ENCODE assay signal across 39 mouse cellular contexts in the genomic region with DNA sequence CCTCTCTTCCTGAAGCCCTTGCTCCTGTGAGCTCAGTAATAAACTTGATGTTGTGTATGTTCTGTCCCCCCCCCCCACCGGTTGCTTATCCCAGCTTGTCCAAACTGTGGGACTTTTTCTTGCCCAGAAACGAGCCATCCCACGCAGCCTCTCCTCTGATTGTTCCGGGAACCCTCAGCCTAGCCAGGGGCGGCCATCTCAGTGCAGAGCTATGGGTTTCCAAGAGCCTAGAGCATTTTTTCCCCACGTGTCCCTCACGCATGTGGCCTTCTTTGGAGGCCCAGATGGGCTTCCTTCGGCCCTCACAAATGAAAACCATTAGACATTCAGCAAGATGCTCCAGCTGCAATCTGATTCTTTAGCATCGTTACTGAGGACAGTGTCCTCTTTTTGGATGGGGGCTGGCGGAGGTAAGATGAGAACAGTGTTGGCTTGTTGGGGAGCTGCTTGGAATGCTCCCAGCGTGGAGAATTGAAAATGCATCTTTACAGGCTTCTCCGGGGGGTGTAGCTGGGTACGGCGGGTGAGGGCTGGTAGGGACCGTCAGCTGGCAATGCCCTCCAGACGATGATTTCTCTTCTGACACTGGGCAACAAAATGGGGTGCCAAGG. TPM values are rescaled to one million over a fixed set of nuclear protein-coding genes. Genes with fewer than 3 reads are reported as not detected.
DNase-seq lines count a peak whose midpoint lies in the region; ATAC-seq and TF ChIP-seq lines count a peak whose summit lies in the region.
"Had no signal": no experiment of that assay in that cellular context is flagged by ENCODE, and none has a peak within 500 bp of the region (broad histone marks: within the 10 kb centered on the region; RNA-seq: fewer than 3 reads in every experiment).

No protein-coding gene starts in this region.

- WGBS in midbrain, postnatal 0 days: 78% methylated on average over 16 of the region's 16 CpGs
- 83% methylated on average over 16 of the region's 16 CpGs for WGBS in midbrain, embryonic 14.5 days
- 81% methylated on average over 16 of the region's 16 CpGs for WGBS in forebrain, embryonic 13.5 days

- no peak overlapping the region for H3K4me2 ChIP-seq in midbrain, postnatal 0 days (ENCODE audit: low read depth, low read length, poor library complexity, severe bottlenecking)
- H3K4me2 ChIP-seq in midbrain, embryonic 14.5 days (ENCODE audit: low read length): no peak overlapping the region
- no peak overlapping the region for H3K4me2 ChIP-seq in forebrain, embryonic 13.5 days
- H3K4me2 ChIP-seq: heart, embryonic 15.5 days; hindbrain, embryonic 12.5 days; limb, embryonic 15.5 days; liver, embryonic 13.5 days; midbrain, embryonic 12.5 days had no signal

- H3K9ac ChIP-seq in midbrain, postnatal 0 days (replicated peaks; ENCODE audit: low read length, poor library complexity, severe bottlenecking): no peak overlapping the region
- H3K9ac ChIP-seq in midbrain, embryonic 14.5 days (replicated peaks; ENCODE audit: low read length): no peak overlapping the region
- no peak overlapping the region for H3K9ac ChIP-seq in forebrain, embryonic 13.5 days
- H3K9ac ChIP-seq: heart, embryonic 15.5 days; hindbrain, embryonic 12.5 days; limb, embryonic 15.5 days; liver, embryonic 13.5 days; midbrain, embryonic 12.5 days had no signal

- H3K9me3 ChIP-seq in midbrain, postnatal 0 days (ENCODE audit: low read length): no peaks in the 10 kb centered on the region
- H3K9me3 ChIP-seq in midbrain, embryonic 14.5 days (ENCODE audit: control insufficient read depth, low read length): no peaks in the 10 kb centered on the region
- H3K9me3 ChIP-seq in forebrain, embryonic 13.5 days (replicated peaks): no peaks in the 10 kb centered on the region
- H3K9me3 ChIP-seq: forebrain, embryonic 10.5 days; heart, embryonic 10.5 days; heart, embryonic 15.5 days; hindbrain, embryonic 12.5 days; limb, embryonic 10.5 days; limb, embryonic 15.5 days; liver, embryonic 13.5 days; megakaryocyte, embryonic 14.5 days; midbrain, embryonic 12.5 days had no signal

- no peaks in the 10 kb centered on the region for H3K4me1 ChIP-seq in midbrain, postnatal 0 days (ENCODE audit: insufficient read depth, low read length)
- H3K4me1 ChIP-seq in midbrain, embryonic 14.5 days (ENCODE audit: control insufficient read depth, insufficient read depth, low read length): no peaks in the 10 kb centered on the region
- H3K4me1 ChIP-seq in forebrain, embryonic 13.5 days: no peaks in the 10 kb centered on the region
- H3K4me1 ChIP-seq: heart, embryonic 10.5 days; heart, embryonic 15.5 days; hindbrain, embryonic 12.5 days; limb, embryonic 10.5 days; limb, embryonic 15.5 days; midbrain, embryonic 12.5 days had no signal

- DNase-seq in frontal cortex, postnatal 10 days (ENCODE audit: low spot score in 2 of 2): peak; percentile 29 to 50
- no peak for DNase-seq in frontal cortex, postnatal 36 days (ENCODE audit: low spot score in 2 of 2)
- peak; percentile 28 for DNase-seq in layer of hippocampus, adult 11-12 months (ENCODE audit: low spot score)
- no peak for DNase-seq in layer of hippocampus, adult 9-11 months
- peak; percentile 42 for DNase-seq in midbrain, postnatal 0 days (ENCODE audit: low spot score)
- no peak for DNase-seq in midbrain, embryonic 14.5 days
- DNase-seq in brain, adult 2 months (ENCODE audit: low read depth, low spot score): peak; percentile 50
- DNase-seq: adrenal gland, postnatal 25 days; cerebellum, adult 2 months; cerebellum, postnatal 14 days; heart, postnatal 36 days; kidney, postnatal 14 days; liver, embryonic 13.5 days; lung, adult 18-20 months; lung, postnatal 4 days; retina, postnatal 1 day; thymus, postnatal 4 days had no signal

- no peaks in the 10 kb centered on the region for H3K27me3 ChIP-seq in midbrain, postnatal 0 days (ENCODE audit: insufficient read depth, low read length)
- H3K27me3 ChIP-seq in midbrain, embryonic 14.5 days (ENCODE audit: control insufficient read depth, insufficient read depth, low read length): no peaks in the 10 kb centered on the region
- H3K27me3 ChIP-seq in forebrain, embryonic 13.5 days: no peaks in the 10 kb centered on the region
- H3K27me3 ChIP-seq: heart, embryonic 15.5 days; hindbrain, embryonic 12.5 days; limb, embryonic 15.5 days; liver, embryonic 13.5 days; megakaryocyte, embryonic 14.5 days; midbrain, embryonic 12.5 days had no signal

- H3K36me3 ChIP-seq in midbrain, postnatal 0 days (ENCODE audit: insufficient read depth, low read length): no peaks in the 10 kb centered on the region
- H3K36me3 ChIP-seq in midbrain, embryonic 14.5 days (ENCODE audit: control insufficient read depth, insufficient read depth, low read length): no peaks in the 10 kb centered on the region
- no peaks in the 10 kb centered on the region for H3K36me3 ChIP-seq in forebrain, embryonic 13.5 days (ENCODE audit: poor library complexity, severe bottlenecking)
- H3K36me3 ChIP-seq: forebrain, embryonic 10.5 days; heart, embryonic 10.5 days; heart, embryonic 15.5 days; hindbrain, embryonic 12.5 days; limb, embryonic 10.5 days; limb, embryonic 15.5 days; liver, embryonic 13.5 days; midbrain, embryonic 12.5 days had no signal

- no peak overlapping the region for H3K27ac ChIP-seq in midbrain, postnatal 0 days (ENCODE audit: low read depth, low read length)
- H3K27ac ChIP-seq in midbrain, embryonic 14.5 days (replicated peaks; ENCODE audit: low read depth, low read length): no peak overlapping the region
- no peak overlapping the region for H3K27ac ChIP-seq in forebrain, embryonic 13.5 days
- H3K27ac ChIP-seq: forebrain, embryonic 10.5 days; heart, embryonic 10.5 days; heart, embryonic 15.5 days; hindbrain, embryonic 12.5 days; left cerebral cortex, adult 2 months; limb, embryonic 10.5 days; limb, embryonic 15.5 days; liver, embryonic 13.5 days; midbrain, embryonic 12.5 days had no signal

- no peak for TF ChIP-seq CTCF in midbrain, postnatal 0 days (IDR thresholded peaks at IDR 0.05)

- ATAC-seq in midbrain, postnatal 0 days (ENCODE audit: low FRiP score): peak; percentile 44; the same call in 1 of the 2 replicates
- no peak for ATAC-seq in midbrain, embryonic 14.5 days (ENCODE audit: low FRiP score, low TSS enrichment)
- ATAC-seq in forebrain, embryonic 13.5 days: no peak
- ATAC-seq: forebrain, embryonic 16.5 days; intestine, postnatal 0 days; lung, postnatal 0 days had no signal

- no peak overlapping the region for H3K4me3 ChIP-seq in midbrain, postnatal 0 days (ENCODE audit: low read depth, low read length)
- no peak overlapping the region for H3K4me3 ChIP-seq in midbrain, embryonic 14.5 days (replicated peaks; ENCODE audit: low read depth, low read length)
- no peak overlapping the region for H3K4me3 ChIP-seq in forebrain, embryonic 13.5 days
- H3K4me3 ChIP-seq: forebrain, embryonic 10.5 days; heart, embryonic 10.5 days; heart, embryonic 15.5 days; hindbrain, embryonic 12.5 days; left cerebral cortex, adult 2 months; limb, embryonic 10.5 days; limb, embryonic 15.5 days; liver, embryonic 13.5 days; midbrain, embryonic 12.5 days had no signal

RNA-seq across cellular contexts. Expression of a gene that starts 41.5 kb away (rescaled TPM):
- 14.2 and 14.6 TPM in 2 replicates for total RNA-seq in midbrain, postnatal 0 days (2014; rRNA removed)
- 7.2 and 9.2 TPM in 2 replicates for polyA plus RNA-seq in midbrain, postnatal 0 days (2015; fragmentation: Nextera tagmentation; extraction: Ambion mirVana)
- polyA plus RNA-seq in midbrain, embryonic 14.5 days (2014; fragmentation: Nextera tagmentation; extraction: Ambion mirVana): 5.0 and 6.7 TPM in 2 replicates
- 2.3 and 2.5 TPM in 2 replicates for polyA plus RNA-seq in forebrain, embryonic 13.5 days (2015; fragmentation: Nextera tagmentation; extraction: Ambion mirVana)

RNA-seq across cellular contexts. Expression of a gene that starts 50.4 kb away (rescaled TPM):
- total RNA-seq in midbrain, postnatal 0 days (2014; rRNA removed): not detected in 2 replicates
- not detected in 2 replicates for polyA plus RNA-seq in midbrain, postnatal 0 days (2015; fragmentation: Nextera tagmentation; extraction: Ambion mirVana)
- not detected in 2 replicates for polyA plus RNA-seq in midbrain, embryonic 14.5 days (2014; fragmentation: Nextera tagmentation; extraction: Ambion mirVana)
- not detected in 2 replicates for polyA plus RNA-seq in forebrain, embryonic 13.5 days (2015; fragmentation: Nextera tagmentation; extraction: Ambion mirVana)
- total RNA-seq: adrenal gland, adult 18-20 months; adrenal gland, postnatal 25 days; gastrocnemius, adult 8-10 months; granulocyte monocyte progenitor cell, adult 5-6 weeks; heart, postnatal 36 days; layer of hippocampus, adult 8-10 months; left cerebral cortex, adult 2 months; monocyte, adult 5-6 weeks had no signal
- polyA plus RNA-seq: brain, embryonic 14.5 days; cerebellum, adult 2 months; cortical plate, adult 2 months; forebrain, embryonic 10.5 days; forebrain, embryonic 16.5 days; heart, embryonic 10.5 days; heart, embryonic 15.5 days; hindbrain, embryonic 12.5 days; limb, embryonic 10.5 days; limb, embryonic 15.5 days; liver, embryonic 13.5 days; lung, postnatal 0 days; midbrain, embryonic 12.5 days; neural tube, embryonic 14.5 days; testis, adult 2 months had no signal

Comparison
In these comparisons a context has a peak if more than half of its experiments do, and no peak if none do; other contexts are left out.
1. DNase-seq: peak in frontal cortex, postnatal 10 days (2 of 2), layer of hippocampus, adult 11-12 months (single experiment), midbrain, postnatal 0 days (single experiment) and brain, adult 2 months (single experiment); none in frontal cortex, postnatal 36 days (0 of 2), layer of hippocampus, adult 9-11 months (single experiment) and midbrain, embryonic 14.5 days (single experiment).